Mouse (Mus musculus) kidney, adult 2 months (tissue): ENCODE measurements around the gene Depdc5.

Experiments
- CTCF ChIP-seq: fragments of 200-500 bp; conservative IDR thresholded peaks from 2 replicates; pipeline ENCODE4 v1.5.1; 2011; ENCODE audit warnings: low read depth, mild to moderate bottlenecking, control low read depth, low read length, moderate library complexity, mixed read lengths; ENCODE audit not compliant: insufficient read depth, insufficient read length
- POLR2A ChIP-seq: fragments of 200-500 bp; IDR thresholded peaks from one replicate; pipeline ENCODE4 v1.6.1; 2011; ENCODE audit warnings: low read depth, low read length, control low read depth

DNA sequence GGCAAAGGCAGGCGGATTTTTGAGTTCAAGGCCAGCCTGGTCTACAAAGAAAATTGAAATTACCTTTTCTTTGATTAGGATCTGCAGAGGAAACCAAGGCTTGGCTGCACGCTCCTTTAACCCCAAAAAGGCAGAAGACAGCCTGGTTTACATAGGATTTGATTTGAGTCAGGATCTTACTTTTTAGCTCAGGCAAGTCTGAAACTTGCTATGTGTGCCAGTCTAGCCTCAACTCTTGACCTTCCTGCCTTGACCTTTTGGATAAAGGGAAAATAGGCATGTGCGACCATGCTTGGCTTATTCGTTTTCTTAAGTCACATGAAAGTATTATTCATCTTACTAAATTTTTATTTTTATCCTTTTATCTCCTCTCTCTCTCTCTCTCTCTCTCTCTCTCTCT lies 8.7 kb upstream of the Depdc5 start:
- TF ChIP-seq CTCF (no peak), POLR2A (no peak)
